Mouse (Mus musculus): ENCODE results near the gene Dazap2. TPM values are rescaled to one million over a fixed set of nuclear protein-coding genes. Genes with fewer than 3 reads are reported as not detected.
"Not testable (repeated sequence)": the region's sequence is repeated elsewhere in the genome, so short reads cannot be mapped to it uniquely, and the experiment has no call there.

Gene Dazap2
- polyA plus RNA-seq, 1 experiment from 2014 or later = 301 TPM

DNA sequence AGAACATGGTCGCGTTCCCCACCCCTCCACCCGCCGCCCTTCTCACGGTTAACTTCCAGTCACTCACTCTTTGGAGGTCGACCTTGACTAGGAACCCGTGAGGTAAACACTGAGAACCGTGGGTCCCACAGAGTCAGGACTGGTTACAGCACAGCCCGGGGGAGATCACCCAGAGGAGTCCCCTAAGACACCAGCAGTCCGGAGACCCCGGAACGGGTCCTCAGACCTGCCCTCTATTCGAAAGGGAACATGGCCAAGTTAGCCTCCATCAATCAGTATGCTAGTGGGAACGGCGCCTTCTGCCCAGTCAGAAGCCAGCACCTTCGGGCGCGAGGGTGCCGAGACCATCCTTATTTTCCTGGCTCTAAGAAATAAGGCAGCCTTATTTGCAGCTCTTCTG is 1.1 kb downstream of the Dazap2 start:
- peak overlapping the region; percentile 87 for H3K4me2 ChIP-seq (ENCODE audit: low read depth, low read length)
- H3K36me3 ChIP-seq (ENCODE audit: control insufficient read depth, insufficient read depth, low read length) = peaks cover 21% of the 10 kb centered on the region
- peak overlapping the region; percentile 94 for H3K4me3 ChIP-seq (ENCODE audit: low read length)
- peak; percentile 8 for ATAC-seq
- peak overlapping the region; percentile 98 for H3K9ac ChIP-seq (ENCODE audit: low read depth, low read length)
- H3K27me3 ChIP-seq (replicated peaks; ENCODE audit: control insufficient read depth, insufficient read depth, low read length) = no peaks in the 10 kb centered on the region
- H3K4me1 ChIP-seq (ENCODE audit: control insufficient read depth, insufficient read depth, low read length) = peaks cover 19% of the 10 kb centered on the region
- H3K9me3 ChIP-seq (ENCODE audit: control insufficient read depth, low read length) = no peaks in the 10 kb centered on the region
- peak overlapping the region; percentile 99 for H3K27ac ChIP-seq (ENCODE audit: low read length)
- WGBS = under 1% methylated on average over 19 of the region's 19 CpGs

GRCm38 (mm10) chr15:100619200-100619599 is 4.1 kb downstream of the Dazap2 start:
- peaks cover 21% of the 10 kb centered on the region for H3K36me3 ChIP-seq (ENCODE audit: control insufficient read depth, insufficient read depth, low read length)
- peaks cover 12% of the 10 kb centered on the region for H3K4me1 ChIP-seq (ENCODE audit: control insufficient read depth, insufficient read depth, low read length)
- H3K27me3 ChIP-seq (replicated peaks; ENCODE audit: control insufficient read depth, insufficient read depth, low read length) = no peaks in the 10 kb centered on the region
- no peak overlapping the region for H3K27ac ChIP-seq (ENCODE audit: low read length)
- WGBS = 77% methylated on average over 7 of the region's 7 CpGs
- H3K4me3 ChIP-seq (ENCODE audit: low read length) = no peak overlapping the region
- H3K9ac ChIP-seq (ENCODE audit: low read depth, low read length) = no peak overlapping the region
- no peak for ATAC-seq
- no peak overlapping the region for H3K4me2 ChIP-seq (ENCODE audit: low read depth, low read length)
- no peaks in the 10 kb centered on the region for H3K9me3 ChIP-seq (ENCODE audit: control insufficient read depth, low read length)

GRCm38 (mm10) chr15:100621671-100622070 is 6.5 kb downstream of the Dazap2 start:
- H3K9me3 ChIP-seq (ENCODE audit: control insufficient read depth, low read length); H3K27me3 ChIP-seq (replicated peaks; ENCODE audit: control insufficient read depth, insufficient read depth, low read length); ATAC-seq; H3K4me2 ChIP-seq (ENCODE audit: low read depth, low read length); H3K9ac ChIP-seq (ENCODE audit: low read depth, low read length); H3K4me1 ChIP-seq (ENCODE audit: control insufficient read depth, insufficient read depth, low read length); H3K4me3 ChIP-seq (ENCODE audit: low read length): not testable (repeated sequence)
- Histone ChIP-seq H3K36me3 (ENCODE audit: control insufficient read depth, insufficient read depth, low read length) (peaks cover 21% of the 10 kb centered on the region), H3K27ac (ENCODE audit: low read length) (0 out of 2 replicates have a peak overlapping the region, but pooled peaks have one; percentile 23)
- WGBS = 60% methylated on average over 9 of the region's 9 CpGs

- no peak overlapping the region for H3K4me2 ChIP-seq (ENCODE audit: low read depth, low read length)
- H3K4me3 ChIP-seq (ENCODE audit: low read length) = no peak overlapping the region
- H3K9ac ChIP-seq (ENCODE audit: low read depth, low read length) = no peak overlapping the region
- WGBS = 90% methylated on average over 7 of the region's 7 CpGs
- no peaks in the 10 kb centered on the region for H3K9me3 ChIP-seq (ENCODE audit: control insufficient read depth, low read length)
- peaks cover 21% of the 10 kb centered on the region for H3K36me3 ChIP-seq (ENCODE audit: control insufficient read depth, insufficient read depth, low read length)
- no peak for ATAC-seq
- no peaks in the 10 kb centered on the region for H3K27me3 ChIP-seq (replicated peaks; ENCODE audit: control insufficient read depth, insufficient read depth, low read length)
- peak overlapping the region; percentile 23; the same call in 1 of the 2 replicates for H3K27ac ChIP-seq (ENCODE audit: low read length)
- H3K4me1 ChIP-seq (ENCODE audit: control insufficient read depth, insufficient read depth, low read length) = peaks cover 2% of the 10 kb centered on the region; the same call in 1 of the 2 replicates
These were observed 7.0 kb downstream of the Dazap2 start for GRCm38 (mm10) chr15:100622164-100622563.

DNA sequence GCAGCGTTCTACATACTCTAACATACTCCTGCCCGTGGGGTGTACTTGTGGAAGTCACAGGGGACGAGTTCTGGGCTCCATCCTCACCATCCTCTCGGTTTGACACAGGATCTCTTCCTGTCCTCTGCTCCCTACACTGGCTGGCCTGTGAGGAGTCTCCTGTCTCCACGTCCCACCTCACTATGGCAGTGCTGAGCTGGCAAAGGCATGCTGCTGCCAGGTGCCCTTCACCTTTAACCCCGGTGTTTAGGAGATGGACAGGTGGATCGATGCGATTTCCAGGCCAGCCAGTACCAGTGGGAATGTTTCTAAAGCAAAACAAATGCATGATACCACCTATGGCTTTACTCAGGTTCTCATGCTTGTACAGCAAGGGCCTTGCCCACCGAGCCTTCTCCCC is 8.6 kb downstream of the Dazap2 start:
- 88% methylated on average over 9 of the region's 9 CpGs for WGBS
- no peak overlapping the region for H3K9ac ChIP-seq (ENCODE audit: low read depth, low read length)
- no peak overlapping the region for H3K4me2 ChIP-seq (ENCODE audit: low read depth, low read length)
- ATAC-seq = no peak
- peaks cover 12% of the 10 kb centered on the region for H3K36me3 ChIP-seq (ENCODE audit: control insufficient read depth, insufficient read depth, low read length)
- H3K27ac ChIP-seq (ENCODE audit: low read length) = no peak overlapping the region
- peaks cover 11% of the 10 kb centered on the region for H3K4me1 ChIP-seq (ENCODE audit: control insufficient read depth, insufficient read depth, low read length)
- no peaks in the 10 kb centered on the region for H3K27me3 ChIP-seq (replicated peaks; ENCODE audit: control insufficient read depth, insufficient read depth, low read length)
- no peaks in the 10 kb centered on the region for H3K9me3 ChIP-seq (ENCODE audit: control insufficient read depth, low read length)
- H3K4me3 ChIP-seq (ENCODE audit: low read length) = no peak overlapping the region

- H3K9ac ChIP-seq (ENCODE audit: low read depth, low read length) = no peak overlapping the region
- peaks cover 8% of the 10 kb centered on the region; the same call in 1 of the 2 replicates for H3K36me3 ChIP-seq (ENCODE audit: control insufficient read depth, insufficient read depth, low read length)
- no peak overlapping the region for H3K27ac ChIP-seq (ENCODE audit: low read length)
- H3K9me3 ChIP-seq (ENCODE audit: control insufficient read depth, low read length) = no peaks in the 10 kb centered on the region
- H3K4me1 ChIP-seq (ENCODE audit: control insufficient read depth, insufficient read depth, low read length) = peaks cover 15% of the 10 kb centered on the region
- no peak overlapping the region for H3K4me2 ChIP-seq (ENCODE audit: low read depth, low read length)
- no peaks in the 10 kb centered on the region for H3K27me3 ChIP-seq (replicated peaks; ENCODE audit: control insufficient read depth, insufficient read depth, low read length)
- WGBS = 91% methylated on average over 3 of the region's 3 CpGs
- no peak for ATAC-seq
- no peak overlapping the region for H3K4me3 ChIP-seq (ENCODE audit: low read length)
These were observed 9.3 kb downstream of the Dazap2 start for GRCm38 (mm10) chr15:100624435-100624834.

- H3K36me3 ChIP-seq (ENCODE audit: control insufficient read depth, insufficient read depth, low read length) = no peaks in the 10 kb centered on the region
- no peak overlapping the region for H3K4me3 ChIP-seq (ENCODE audit: low read length)
- H3K4me2 ChIP-seq (ENCODE audit: low read depth, low read length) = peak overlapping the region; percentile 35
- H3K27me3 ChIP-seq (replicated peaks; ENCODE audit: control insufficient read depth, insufficient read depth, low read length) = no peaks in the 10 kb centered on the region
- no peaks in the 10 kb centered on the region for H3K9me3 ChIP-seq (ENCODE audit: control insufficient read depth, low read length)
- peaks cover 19% of the 10 kb centered on the region for H3K4me1 ChIP-seq (ENCODE audit: control insufficient read depth, insufficient read depth, low read length)
- peak overlapping the region; percentile 14; the same call in 1 of the 2 replicates for H3K9ac ChIP-seq (ENCODE audit: low read depth, low read length)
- 14% methylated on average over 10 of the region's 10 CpGs for WGBS
- peak overlapping the region; percentile 77 for H3K27ac ChIP-seq (ENCODE audit: low read length)
- ATAC-seq = peak; percentile 63
These were observed 12.1 kb downstream of the Dazap2 start for GRCm38 (mm10) chr15:100627287-100627686.

GRCm38 (mm10) chr15:100627774-100628370 is 12.7 kb downstream of the Dazap2 start:
- Histone ChIP-seq H3K9ac (ENCODE audit: low read depth, low read length) (peak overlapping the region; percentile 14), H3K4me1 (ENCODE audit: control insufficient read depth, insufficient read depth, low read length) (peaks cover 21% of the 10 kb centered on the region)

DNA sequence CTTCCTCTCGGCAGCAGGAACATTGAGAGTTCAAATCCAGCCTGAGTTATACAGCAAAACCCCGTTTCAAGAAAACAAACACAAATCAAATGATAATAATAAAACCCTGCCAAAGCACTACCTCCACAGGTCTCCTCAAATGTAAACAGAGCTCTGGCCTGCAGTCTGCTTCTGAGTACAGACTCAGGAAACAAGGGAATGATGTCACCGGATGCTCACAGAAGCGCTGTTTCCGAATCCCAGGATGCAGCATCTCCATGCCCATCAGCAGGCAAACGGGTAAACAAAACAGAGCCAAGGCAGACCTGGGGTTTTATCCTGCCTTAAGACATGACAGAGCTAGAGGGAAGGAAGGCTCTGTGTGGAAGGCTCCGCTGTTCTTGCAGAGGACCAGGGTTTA is 13.6 kb downstream of the Dazap2 start:
- H3K4me1 ChIP-seq (ENCODE audit: control insufficient read depth, insufficient read depth, low read length) = peaks cover 21% of the 10 kb centered on the region
- H3K27me3 ChIP-seq (replicated peaks; ENCODE audit: control insufficient read depth, insufficient read depth, low read length) = no peaks in the 10 kb centered on the region
- H3K27ac ChIP-seq (ENCODE audit: low read length) = no peak overlapping the region
- ATAC-seq = no peak
- H3K9ac ChIP-seq (ENCODE audit: low read depth, low read length) = no peak overlapping the region
- no peaks in the 10 kb centered on the region for H3K9me3 ChIP-seq (ENCODE audit: control insufficient read depth, low read length)
- no peak overlapping the region for H3K4me2 ChIP-seq (ENCODE audit: low read depth, low read length)
- H3K36me3 ChIP-seq (ENCODE audit: control insufficient read depth, insufficient read depth, low read length) = no peaks in the 10 kb centered on the region
- WGBS = 35% methylated on average over 7 of the region's 7 CpGs
- H3K4me3 ChIP-seq (ENCODE audit: low read length) = no peak overlapping the region

More at GRCm38 (mm10) chr15:100627774-100628370, 12.7 kb downstream of the Dazap2 start:
- Histone ChIP-seq H3K4me3 (ENCODE audit: low read length) (no peak overlapping the region), H3K27me3 (replicated peaks; ENCODE audit: control insufficient read depth, insufficient read depth, low read length) (no peaks in the 10 kb centered on the region), H3K36me3 (ENCODE audit: control insufficient read depth, insufficient read depth, low read length) (no peaks in the 10 kb centered on the region), H3K4me2 (ENCODE audit: low read depth, low read length) (peak overlapping the region; percentile 35), H3K27ac (ENCODE audit: low read length) (peak overlapping the region; percentile 77), H3K9me3 (ENCODE audit: control insufficient read depth, low read length) (no peaks in the 10 kb centered on the region)
- 12% methylated on average over 11 of the region's 11 CpGs for whole genome bisulfite sequencing
- ATAC-seq = no peak; the same call in 1 of the 2 replicates

- no peak for ATAC-seq
- Histone ChIP-seq H3K27me3 (replicated peaks; ENCODE audit: control insufficient read depth, insufficient read depth, low read length) (no peaks in the 10 kb centered on the region), H3K4me1 (ENCODE audit: control insufficient read depth, insufficient read depth, low read length) (peaks cover 21% of the 10 kb centered on the region), H3K9ac (ENCODE audit: low read depth, low read length) (no peak overlapping the region), H3K36me3 (ENCODE audit: control insufficient read depth, insufficient read depth, low read length) (no peaks in the 10 kb centered on the region), H3K9me3 (ENCODE audit: control insufficient read depth, low read length) (no peaks in the 10 kb centered on the region), H3K4me3 (ENCODE audit: low read length) (no peak overlapping the region), H3K4me2 (ENCODE audit: low read depth, low read length) (no peak overlapping the region), H3K27ac (ENCODE audit: low read length) (no peak overlapping the region)
- 73% methylated on average over 3 of the region's 3 CpGs for WGBS
These were observed 15.0 kb downstream of the Dazap2 start for GRCm38 (mm10) chr15:100630126-100630525.
